Mouse (Mus musculus): ENCODE data around the gene Tsc2.

GRCm38 (mm10) chr17:24560301-24561028 lies 72.0 kb downstream of the Tsc2 start:
- TF ChIP-seq CTCF (IDR thresholded peaks at IDR 0.05; ENCODE audit: borderline replicate concordance, control insufficient read depth, extremely low read depth, insufficient read depth, low read length, poor library complexity) (no peak), POLR2A (IDR thresholded peaks at IDR 0.05; ENCODE audit: control insufficient read depth, extremely low read depth, insufficient read depth, low read length, poor library complexity) (no peak)
